Mouse (Mus musculus) stomach, postnatal 0 days (tissue): Measurements from ENCODE around the gene Tox2.

Experiments
- CTCF ChIP-seq: IDR thresholded peaks from 2 replicates; pipeline ENCODE4 v1.5.1; 2016; ENCODE audit warnings: antibody characterized with exemption, low read depth, mild to moderate bottlenecking, moderate library complexity
- EP300 ChIP-seq: optimal IDR thresholded peaks from 2 replicates; pipeline ENCODE3; 2016; ENCODE audit warnings: antibody characterized with exemption

- TF ChIP-seq CTCF (no peak), EP300 (no peak)
Measured at GRCm38 (mm10) chr2:163195834-163196145, 7.1 kb upstream of the Tox2 start.
